Mouse (Mus musculus): ENCODE results near the gene Cblb.

Gene Cblb

DNA sequence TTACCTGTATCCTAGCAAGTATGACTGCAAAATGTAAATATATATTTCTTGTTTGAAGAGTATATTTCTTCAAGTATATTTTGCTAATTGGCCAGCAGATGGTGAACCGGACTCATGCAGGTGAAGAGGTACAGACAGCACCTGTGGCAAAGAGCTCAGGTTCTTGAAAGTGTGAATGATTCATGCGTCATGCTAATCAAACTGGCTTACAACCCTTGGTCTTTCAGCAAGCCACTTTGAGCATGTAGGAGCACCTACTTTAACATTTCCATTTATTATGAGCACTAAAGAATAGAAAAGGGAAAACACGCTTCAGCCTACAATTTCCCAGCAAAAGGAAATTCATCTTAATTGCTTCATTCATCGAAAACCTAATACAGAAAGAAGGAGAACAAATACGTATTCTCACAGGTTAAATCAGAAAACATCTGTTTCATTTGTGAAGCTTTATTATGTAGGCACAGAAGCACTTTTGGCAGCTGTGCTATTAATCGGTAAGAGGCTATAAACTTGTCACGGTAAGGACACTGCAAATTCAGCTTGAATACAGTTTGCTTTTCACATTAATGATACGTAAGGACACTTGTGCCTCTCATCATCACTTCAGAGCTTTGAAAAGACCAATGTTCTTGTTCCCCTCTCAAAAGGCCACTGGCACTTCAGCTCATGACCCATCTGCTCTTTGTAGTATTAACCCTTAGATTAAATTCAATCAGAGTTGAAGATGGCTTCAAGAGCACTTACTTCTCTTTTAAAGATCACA lies 180.0 kb downstream of the Cblb start:
- DNase-seq, result no peak

GRCm38 (mm10) chr16:52219069-52219468 lies 188.0 kb downstream of the Cblb start:
- no peak for DNase-seq

GRCm38 (mm10) chr16:52222896-52223295 lies 191.9 kb downstream of the Cblb start:
- no peak for DNase-seq

- no peak for DNase-seq
These were observed 198.4 kb downstream of the Cblb start for GRCm38 (mm10) chr16:52229446-52229845.

GRCm38 (mm10) chr16:52229930-52230329 lies 198.9 kb downstream of the Cblb start:
- no peak for DNase-seq

- DNase-seq, result no peak
These were observed 211.1 kb downstream of the Cblb start for GRCm38 (mm10) chr16:52242144-52242543.

DNA sequence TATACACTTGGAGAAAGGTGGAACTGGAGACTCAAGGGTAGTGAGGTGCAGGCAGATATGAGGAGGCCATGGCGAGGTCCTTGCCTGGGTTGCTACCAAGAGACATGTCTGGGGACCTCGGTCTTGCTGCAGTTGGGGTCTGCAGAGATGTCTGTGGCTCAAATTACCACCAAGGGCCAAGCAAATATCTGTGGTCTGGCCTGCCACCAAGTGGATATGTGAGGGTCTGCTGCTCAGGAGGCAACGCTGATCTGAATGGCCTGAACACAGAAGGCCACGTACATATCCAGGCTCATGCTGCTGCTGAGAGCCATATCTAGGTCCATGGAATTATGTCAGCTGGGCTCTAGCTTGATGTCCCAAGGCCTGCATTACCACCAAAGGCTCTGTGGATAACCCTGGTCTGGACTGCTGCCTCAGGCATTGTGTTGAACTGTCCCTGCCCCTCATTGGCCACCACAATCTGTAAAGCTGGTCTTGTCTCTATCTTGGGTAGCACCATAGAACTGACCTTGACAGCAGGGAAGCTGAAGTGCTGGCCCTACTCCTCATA lies 212.5 kb downstream of the Cblb start:
- DNase-seq, result peak; percentile 71

DNA sequence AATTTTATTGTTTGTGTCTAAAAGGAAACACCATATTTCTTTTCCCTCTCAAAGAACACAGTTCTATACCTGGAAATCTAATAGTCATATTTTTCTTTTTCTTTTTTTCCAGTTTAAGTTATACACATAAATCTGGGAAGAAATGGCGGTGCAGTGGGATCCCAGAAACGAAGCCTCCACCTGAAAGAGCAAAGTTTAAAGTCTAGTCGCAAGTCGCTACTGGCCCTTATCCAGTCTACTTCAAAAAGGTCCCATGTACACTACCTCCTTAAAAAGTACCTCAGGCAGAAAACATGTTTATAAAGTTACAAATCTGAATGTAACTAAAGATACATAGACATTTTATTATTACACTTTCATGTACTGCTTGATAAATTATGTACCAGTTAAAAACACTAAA lies 219.2 kb downstream of the Cblb start:
- no peak for DNase-seq

DNA sequence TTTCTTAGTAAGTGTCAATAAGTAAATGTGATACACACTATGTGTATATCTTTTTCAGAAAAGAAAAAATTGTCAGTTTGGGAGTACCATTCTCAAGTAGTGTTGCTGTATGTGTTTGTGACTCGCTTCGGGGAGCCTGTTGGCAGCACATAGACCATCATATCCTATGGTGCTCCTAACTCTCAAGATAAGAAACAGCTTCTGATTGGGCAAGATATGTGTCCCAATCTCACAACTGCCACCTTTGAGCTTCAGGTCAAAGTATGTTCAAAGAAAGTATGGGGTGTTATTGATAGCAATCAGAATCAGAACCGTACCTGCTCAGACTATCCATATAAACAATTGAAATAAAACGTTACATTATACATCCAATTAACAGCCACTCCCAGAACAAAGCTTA lies 219.9 kb downstream of the Cblb start:
- DNase-seq, result no peak

Data from heart, adult 11 months (tissue).